Mouse (Mus musculus): Measurements from ENCODE around the gene Rbfox2. TPM values are rescaled to one million over a fixed set of nuclear protein-coding genes. Genes with fewer than 3 reads are reported as not detected.

Rbfox2 gene
- polyA plus RNA-seq, 1 experiment = 78.3 TPM

GRCm38 (mm10) chr15:77185614-77186013, 121.2 kb downstream of the Rbfox2 start:
- no peaks in the 10 kb centered on the region for H3K36me3 ChIP-seq (ENCODE audit: control insufficient read depth, insufficient read depth, low read length, poor library complexity, severe bottlenecking)
- no peak overlapping the region for H3K27ac ChIP-seq (ENCODE audit: insufficient read depth, low read length)
- TF ChIP-seq CTCF (IDR thresholded peaks at IDR 0.05; ENCODE audit: low read depth, low read length) (no peak), POLR2A (IDR thresholded peaks at IDR 0.05; ENCODE audit: insufficient read depth, low read length) (no peak), EP300 (IDR thresholded peaks at IDR 0.05; ENCODE audit: insufficient read depth, low read depth, low read length) (no peak)
- H3K9ac ChIP-seq (ENCODE audit: low read depth, poor library complexity, severe bottlenecking) = no peak overlapping the region
- H3K4me1 ChIP-seq (ENCODE audit: control insufficient read depth, insufficient read depth, low read length) = peaks cover 5% of the 10 kb centered on the region
- no peaks in the 10 kb centered on the region for H3K9me3 ChIP-seq (replicated peaks; ENCODE audit: control insufficient read depth, insufficient read depth, low read length, poor library complexity, severe bottlenecking)
- H3K27me3 ChIP-seq (ENCODE audit: control insufficient read depth, insufficient read depth, low read length, poor library complexity, severe bottlenecking) = no peaks in the 10 kb centered on the region
- H3K4me3 ChIP-seq (ENCODE audit: low read depth, low read length) = no peak overlapping the region

- TF ChIP-seq POLR2A (IDR thresholded peaks at IDR 0.05; ENCODE audit: insufficient read depth, low read length) (no peak), EP300 (IDR thresholded peaks at IDR 0.05; ENCODE audit: insufficient read depth, low read depth, low read length) (no peak), CTCF (IDR thresholded peaks at IDR 0.05; ENCODE audit: low read depth, low read length) (no peak)
- H3K4me3 ChIP-seq (ENCODE audit: low read depth, low read length) = no peak overlapping the region
- H3K9me3 ChIP-seq (replicated peaks; ENCODE audit: control insufficient read depth, insufficient read depth, low read length, poor library complexity, severe bottlenecking) = no peaks in the 10 kb centered on the region
- no peak overlapping the region for H3K9ac ChIP-seq (ENCODE audit: low read depth, poor library complexity, severe bottlenecking)
- H3K36me3 ChIP-seq (ENCODE audit: control insufficient read depth, insufficient read depth, low read length, poor library complexity, severe bottlenecking) = no peaks in the 10 kb centered on the region
- H3K4me1 ChIP-seq (ENCODE audit: control insufficient read depth, insufficient read depth, low read length) = peaks cover 5% of the 10 kb centered on the region
- H3K27me3 ChIP-seq (ENCODE audit: control insufficient read depth, insufficient read depth, low read length, poor library complexity, severe bottlenecking) = no peaks in the 10 kb centered on the region
- H3K27ac ChIP-seq (ENCODE audit: insufficient read depth, low read length) = no peak overlapping the region
Observed at GRCm38 (mm10) chr15:77182800-77183199, 124.0 kb downstream of the Rbfox2 start.

GRCm38 (mm10) chr15:77174018-77174417, 132.8 kb downstream of the Rbfox2 start:
- no peaks in the 10 kb centered on the region; the same call in 1 of the 2 replicates for H3K36me3 ChIP-seq (ENCODE audit: control insufficient read depth, insufficient read depth, low read length, poor library complexity, severe bottlenecking)
- no peak overlapping the region for H3K4me3 ChIP-seq (ENCODE audit: low read depth, low read length)
- no peak overlapping the region for H3K9ac ChIP-seq (ENCODE audit: low read depth, poor library complexity, severe bottlenecking)
- H3K4me1 ChIP-seq (ENCODE audit: control insufficient read depth, insufficient read depth, low read length) = no peaks in the 10 kb centered on the region
- TF ChIP-seq POLR2A (IDR thresholded peaks at IDR 0.05; ENCODE audit: insufficient read depth, low read length) (no peak), CTCF (IDR thresholded peaks at IDR 0.05; ENCODE audit: low read depth, low read length) (no peak), EP300 (IDR thresholded peaks at IDR 0.05; ENCODE audit: insufficient read depth, low read depth, low read length) (no peak)
- H3K9me3 ChIP-seq (replicated peaks; ENCODE audit: control insufficient read depth, insufficient read depth, low read length, poor library complexity, severe bottlenecking) = no peaks in the 10 kb centered on the region
- no peak overlapping the region for H3K27ac ChIP-seq (ENCODE audit: insufficient read depth, low read length)
- H3K27me3 ChIP-seq (ENCODE audit: control insufficient read depth, insufficient read depth, low read length, poor library complexity, severe bottlenecking) = no peaks in the 10 kb centered on the region

DNA sequence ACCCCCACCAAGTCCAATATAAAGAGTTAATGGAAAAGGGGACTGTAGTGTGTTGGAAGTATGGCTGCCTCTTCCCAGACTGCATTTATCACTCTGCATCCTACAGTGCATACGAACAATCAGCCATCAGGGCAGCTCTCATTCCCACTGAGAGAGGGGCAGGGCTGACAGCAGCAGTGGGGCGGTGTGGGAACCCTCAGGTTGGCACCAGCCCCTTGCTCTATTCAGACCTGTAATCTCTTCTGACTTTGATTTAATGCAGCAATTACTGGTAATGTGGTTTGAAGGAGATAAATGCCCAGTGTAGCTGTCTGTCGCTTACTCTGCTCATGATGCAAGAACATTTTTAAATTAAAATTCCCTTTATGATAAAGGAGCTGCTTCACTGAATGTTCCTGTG, 134.4 kb downstream of the Rbfox2 start:
- no peaks in the 10 kb centered on the region for H3K27me3 ChIP-seq (ENCODE audit: control insufficient read depth, insufficient read depth, low read length, poor library complexity, severe bottlenecking)
- no peak for TF ChIP-seq EP300 (IDR thresholded peaks at IDR 0.05; ENCODE audit: insufficient read depth, low read depth, low read length)
- TF ChIP-seq POLR2A (IDR thresholded peaks at IDR 0.05; ENCODE audit: insufficient read depth, low read length) = no peak
- no peak for TF ChIP-seq CTCF (IDR thresholded peaks at IDR 0.05; ENCODE audit: low read depth, low read length)
- H3K9ac ChIP-seq (ENCODE audit: low read depth, poor library complexity, severe bottlenecking) = no peak overlapping the region
- H3K4me3 ChIP-seq (ENCODE audit: low read depth, low read length) = no peak overlapping the region
- no peaks in the 10 kb centered on the region for H3K4me1 ChIP-seq (ENCODE audit: control insufficient read depth, insufficient read depth, low read length)
- H3K9me3 ChIP-seq (replicated peaks; ENCODE audit: control insufficient read depth, insufficient read depth, low read length, poor library complexity, severe bottlenecking) = no peaks in the 10 kb centered on the region
- no peaks in the 10 kb centered on the region; the same call in 1 of the 2 replicates for H3K36me3 ChIP-seq (ENCODE audit: control insufficient read depth, insufficient read depth, low read length, poor library complexity, severe bottlenecking)
- no peak overlapping the region for H3K27ac ChIP-seq (ENCODE audit: insufficient read depth, low read length)

GRCm38 (mm10) chr15:77168781-77169180, 138.0 kb downstream of the Rbfox2 start:
- Histone ChIP-seq H3K9ac (ENCODE audit: low read depth, poor library complexity, severe bottlenecking) (no peak overlapping the region), H3K4me3 (ENCODE audit: low read depth, low read length) (no peak overlapping the region), H3K27ac (ENCODE audit: insufficient read depth, low read length) (no peak overlapping the region), H3K4me1 (ENCODE audit: control insufficient read depth, insufficient read depth, low read length) (no peaks in the 10 kb centered on the region), H3K27me3 (ENCODE audit: control insufficient read depth, insufficient read depth, low read length, poor library complexity, severe bottlenecking) (no peaks in the 10 kb centered on the region), H3K9me3 (replicated peaks; ENCODE audit: control insufficient read depth, insufficient read depth, low read length, poor library complexity, severe bottlenecking) (no peaks in the 10 kb centered on the region), H3K36me3 (ENCODE audit: control insufficient read depth, insufficient read depth, low read length, poor library complexity, severe bottlenecking) (no peaks in the 10 kb centered on the region; the same call in 1 of the 2 replicates)
- TF ChIP-seq EP300 (IDR thresholded peaks at IDR 0.05; ENCODE audit: insufficient read depth, low read depth, low read length) (no peak), POLR2A (IDR thresholded peaks at IDR 0.05; ENCODE audit: insufficient read depth, low read length) (no peak), CTCF (IDR thresholded peaks at IDR 0.05; ENCODE audit: low read depth, low read length) (no peak)

DNA sequence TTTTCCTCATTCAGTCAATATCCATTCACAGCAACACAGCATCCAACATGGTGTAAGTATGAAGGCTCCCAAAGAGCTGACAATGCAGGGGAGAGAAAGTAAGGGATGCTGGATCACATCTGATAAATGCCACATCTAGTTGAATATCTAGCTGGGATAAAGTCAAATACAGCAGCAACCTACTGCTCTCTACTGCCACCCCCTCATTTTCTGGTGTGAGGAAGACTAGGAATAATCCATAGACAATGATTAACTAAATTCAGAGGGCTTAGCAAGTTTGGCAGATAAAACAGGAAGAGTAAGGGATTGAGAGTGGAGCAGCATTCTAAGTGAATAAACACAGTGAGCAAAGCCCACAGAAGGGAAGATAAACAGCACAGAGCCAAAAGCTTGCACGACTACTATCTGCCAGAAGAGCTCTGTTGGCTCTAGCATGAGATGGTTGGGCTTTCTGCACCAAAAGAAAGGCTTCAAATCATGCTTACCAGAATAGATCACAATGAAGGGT, 140.5 kb downstream of the Rbfox2 start:
- TF ChIP-seq EP300 (IDR thresholded peaks at IDR 0.05; ENCODE audit: insufficient read depth, low read depth, low read length) (no peak), CTCF (IDR thresholded peaks at IDR 0.05; ENCODE audit: low read depth, low read length) (no peak), POLR2A (IDR thresholded peaks at IDR 0.05; ENCODE audit: insufficient read depth, low read length) (no peak)
- H3K9ac ChIP-seq (ENCODE audit: low read depth, poor library complexity, severe bottlenecking) = no peak overlapping the region
- no peaks in the 10 kb centered on the region for H3K36me3 ChIP-seq (ENCODE audit: control insufficient read depth, insufficient read depth, low read length, poor library complexity, severe bottlenecking)
- H3K9me3 ChIP-seq (replicated peaks; ENCODE audit: control insufficient read depth, insufficient read depth, low read length, poor library complexity, severe bottlenecking) = no peaks in the 10 kb centered on the region
- no peak overlapping the region for H3K4me3 ChIP-seq (ENCODE audit: low read depth, low read length)
- H3K27me3 ChIP-seq (ENCODE audit: control insufficient read depth, insufficient read depth, low read length, poor library complexity, severe bottlenecking) = no peaks in the 10 kb centered on the region
- H3K27ac ChIP-seq (ENCODE audit: insufficient read depth, low read length) = no peak overlapping the region
- H3K4me1 ChIP-seq (ENCODE audit: control insufficient read depth, insufficient read depth, low read length) = peaks cover 3% of the 10 kb centered on the region
